Mouse (Mus musculus): Measurements from ENCODE around the gene Usp10.
A peak's percentile ranks its signal among the peaks of the same experiment; 100 is the strongest.

The Usp10 gene

DNA sequence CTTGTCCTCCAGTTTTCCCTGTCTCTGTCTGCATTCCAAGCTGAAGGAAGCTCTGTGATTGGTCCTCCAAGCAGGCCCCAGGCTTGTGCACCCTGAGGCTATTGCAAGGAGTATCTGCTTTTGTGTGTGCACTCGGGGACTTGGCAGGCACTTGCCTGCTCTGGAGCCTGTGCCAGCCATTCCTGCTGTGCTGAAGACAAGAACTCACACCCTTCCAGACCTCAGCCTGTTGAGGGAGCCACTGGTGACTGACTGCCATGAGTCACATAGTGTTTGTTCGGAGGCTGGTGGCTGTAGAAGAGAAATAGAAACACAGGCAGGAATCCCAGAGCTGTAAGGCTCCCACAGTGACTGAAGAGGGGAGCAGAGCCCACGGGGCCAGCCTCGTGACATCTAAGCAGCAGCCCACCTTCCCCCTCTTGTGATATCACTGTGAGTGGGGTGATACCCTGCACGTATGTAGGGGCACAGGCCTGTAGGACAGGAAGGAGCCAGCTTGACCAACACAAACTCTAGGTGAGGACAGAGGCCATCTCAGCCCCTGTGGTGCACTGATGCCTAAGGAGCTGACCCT is 50.5 kb downstream of the Usp10 start:
- no peak for DNase-seq (ENCODE audit: low spot score)

DNA sequence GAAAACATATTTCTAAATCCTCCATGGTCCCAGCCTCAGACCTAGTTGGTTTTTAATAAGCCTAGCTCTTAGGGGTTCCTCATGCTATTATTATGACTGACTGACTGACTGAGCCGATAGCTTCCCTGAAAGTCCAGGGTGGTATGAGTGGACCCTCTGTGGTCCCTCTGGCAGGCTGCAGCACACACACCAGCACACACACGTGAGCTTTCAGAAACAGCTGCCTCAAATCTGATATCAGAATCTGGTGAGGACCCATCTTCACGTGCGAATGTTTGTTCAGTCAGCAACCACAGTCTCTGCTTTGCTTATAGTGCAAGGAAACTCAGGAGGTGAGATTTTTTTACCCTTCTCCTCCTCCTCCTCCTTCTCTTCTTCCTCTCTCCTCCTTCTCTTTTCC is 54.7 kb downstream of the Usp10 start:
- no peak for DNase-seq (ENCODE audit: low spot score)

- DNase-seq (ENCODE audit: low spot score): no peak
Observed at GRCm38 (mm10) chr8:119967435-119967834, 57.3 kb downstream of the Usp10 start.

GRCm38 (mm10) chr8:119970169-119970568 is 60.0 kb downstream of the Usp10 start:
- no peak for DNase-seq (ENCODE audit: low spot score)

GRCm38 (mm10) chr8:119972558-119972957 is 62.4 kb downstream of the Usp10 start:
- no peak for DNase-seq (ENCODE audit: low spot score)

DNA sequence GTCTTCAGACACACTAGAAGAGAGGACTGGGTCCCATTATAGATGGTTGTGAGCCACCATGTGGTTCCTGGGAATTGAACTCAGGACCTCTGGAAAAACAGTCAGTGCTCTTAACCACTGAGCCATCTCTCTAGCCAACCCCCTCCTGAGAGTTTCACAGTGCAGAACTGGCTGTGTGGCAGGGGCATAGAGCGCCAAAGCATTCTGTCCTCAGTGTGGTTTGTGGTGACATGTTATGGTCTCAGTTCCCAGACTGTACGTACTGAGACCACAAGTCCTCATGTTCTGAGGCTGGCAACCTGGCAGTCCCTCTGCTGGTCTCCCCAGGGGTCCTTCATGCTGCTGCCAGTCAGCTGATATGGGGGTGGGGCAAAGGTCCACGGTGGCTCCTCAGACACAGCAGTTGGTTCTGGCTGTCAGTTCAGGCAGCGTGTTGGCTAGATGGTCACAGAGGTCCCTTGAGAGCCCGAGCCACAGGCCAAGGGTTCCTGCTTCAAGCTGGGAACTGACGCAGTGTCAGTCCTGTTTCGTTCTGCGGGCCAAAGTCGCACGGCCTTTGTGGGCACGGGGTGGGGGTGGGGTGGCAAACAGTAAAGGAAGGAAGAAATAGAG is 68.7 kb downstream of the Usp10 start:
- no peak for DNase-seq (ENCODE audit: low spot score)

GRCm38 (mm10) chr8:119981253-119981652 is 71.1 kb downstream of the Usp10 start:
- no peak for DNase-seq (ENCODE audit: low spot score)

DNA sequence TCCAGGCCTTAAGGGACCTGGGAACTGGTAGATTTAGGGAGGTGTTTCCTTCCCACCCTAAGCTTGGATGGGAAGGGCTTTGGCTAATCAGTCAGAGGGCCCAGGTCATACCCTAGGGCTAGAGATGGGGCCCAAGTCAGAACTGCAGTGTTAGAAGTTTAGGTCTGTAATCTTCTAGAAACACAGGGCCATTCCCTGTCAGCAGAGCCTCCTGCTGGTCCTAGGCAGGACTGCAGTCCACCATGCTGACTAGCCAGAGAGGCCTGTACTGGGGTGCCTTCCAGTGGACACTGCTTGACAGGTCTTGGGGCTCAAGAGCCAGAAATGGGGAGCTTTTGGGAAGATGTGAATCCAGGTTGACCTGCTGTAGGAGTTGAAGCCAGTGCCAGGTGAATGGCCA is 73.9 kb downstream of the Usp10 start:
- no peak for DNase-seq (ENCODE audit: low spot score)

DNA sequence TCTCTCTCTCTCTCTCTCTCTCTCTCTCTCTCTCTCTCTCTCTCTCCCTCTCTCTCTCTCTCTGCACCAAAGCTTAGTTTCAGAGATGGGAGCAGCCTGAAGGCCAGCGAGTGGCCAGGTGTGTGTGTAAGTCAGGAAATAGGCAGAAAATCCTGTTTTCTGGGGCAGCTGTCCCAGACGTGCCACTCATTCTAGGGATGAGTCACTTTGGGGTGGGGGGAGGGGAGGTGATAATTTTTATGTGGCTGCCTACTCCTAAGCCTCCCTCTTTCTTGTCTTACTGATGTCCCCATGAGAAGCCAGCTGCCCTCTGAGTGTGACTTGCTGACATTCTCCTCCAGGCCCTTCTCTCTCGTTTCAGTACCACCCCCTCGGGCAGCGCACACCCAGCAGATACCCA is 76.0 kb downstream of the Usp10 start:
- no peak for DNase-seq (ENCODE audit: low spot score)

GRCm38 (mm10) chr8:119988087-119988486 is 77.9 kb downstream of the Usp10 start:
- DNase-seq (ENCODE audit: low spot score): no peak

DNA sequence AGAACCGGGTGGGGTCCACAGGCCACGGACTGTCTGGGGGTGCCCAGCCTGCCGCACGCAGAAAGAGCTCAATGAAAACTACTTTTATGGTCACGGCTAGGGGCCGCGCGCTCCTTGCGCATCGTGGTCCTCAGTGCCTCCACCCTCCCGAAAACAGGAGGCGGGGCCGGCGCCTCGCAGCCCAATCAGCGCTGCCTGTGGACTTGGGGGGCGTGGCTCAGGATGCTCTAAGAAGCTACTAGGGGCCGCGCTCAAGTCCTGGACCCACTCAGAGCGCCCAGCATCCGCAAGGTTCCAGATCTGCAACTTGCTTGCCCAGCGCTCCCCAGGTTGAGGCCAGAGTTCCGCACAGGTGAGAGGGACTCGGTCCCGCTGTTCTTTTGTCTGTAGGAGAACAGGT is 82.1 kb downstream of the Usp10 start, which contains the start of gene Crispld2:
Gene Crispld2 (plus strand): TSS at position 190 of the 400 bp plus-strand sequence.
- DNase-seq (ENCODE audit: low spot score): peak; percentile 64

DNA sequence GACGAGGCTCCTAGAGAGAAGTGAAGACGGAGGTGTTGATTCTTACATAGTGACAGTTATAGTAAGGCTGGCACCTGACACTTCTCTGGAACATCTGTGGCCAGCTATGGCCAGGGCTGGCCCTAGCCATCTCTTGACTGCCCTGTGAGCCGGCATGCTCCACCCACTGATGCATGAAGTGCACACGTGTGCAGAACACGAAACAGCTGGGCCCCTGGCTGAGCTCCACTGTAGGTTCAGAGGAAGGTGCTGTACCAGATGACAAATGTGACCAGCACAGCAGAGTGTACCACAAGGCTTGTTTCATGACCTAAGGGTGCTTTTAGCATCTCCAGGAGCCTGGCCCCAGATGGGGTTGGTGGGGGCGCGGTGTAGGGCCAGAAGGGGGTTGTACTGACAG is 84.0 kb downstream of the Usp10 start:
- DNase-seq (ENCODE audit: low spot score): peak; percentile 7

GRCm38 (mm10) chr8:119994556-119994955 is 84.4 kb downstream of the Usp10 start:
- DNase-seq (ENCODE audit: low spot score): peak; percentile 42

- peak; percentile 16 for DNase-seq (ENCODE audit: low spot score)
Observed at GRCm38 (mm10) chr8:119997266-119997665, 87.1 kb downstream of the Usp10 start.

DNA sequence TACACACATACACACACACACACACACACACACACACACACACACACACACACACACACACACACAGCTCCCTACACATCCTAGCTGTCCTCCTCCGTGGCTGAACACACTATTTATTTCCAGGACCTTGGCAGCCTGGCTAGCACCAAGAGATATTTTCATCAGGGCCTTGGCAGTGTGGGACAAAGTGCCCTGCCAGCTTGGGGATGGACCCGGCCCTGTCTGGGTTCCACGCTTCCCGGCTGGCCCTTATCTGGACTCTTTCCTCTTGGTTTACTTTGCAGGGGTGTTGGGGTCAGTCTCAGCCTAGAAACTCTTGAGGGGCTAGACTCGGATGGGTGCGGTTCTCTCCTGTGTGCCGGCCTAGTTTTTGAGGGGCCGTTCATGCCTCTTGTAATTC is 90.3 kb downstream of the Usp10 start:
- DNase-seq (ENCODE audit: low spot score): no peak

DNA sequence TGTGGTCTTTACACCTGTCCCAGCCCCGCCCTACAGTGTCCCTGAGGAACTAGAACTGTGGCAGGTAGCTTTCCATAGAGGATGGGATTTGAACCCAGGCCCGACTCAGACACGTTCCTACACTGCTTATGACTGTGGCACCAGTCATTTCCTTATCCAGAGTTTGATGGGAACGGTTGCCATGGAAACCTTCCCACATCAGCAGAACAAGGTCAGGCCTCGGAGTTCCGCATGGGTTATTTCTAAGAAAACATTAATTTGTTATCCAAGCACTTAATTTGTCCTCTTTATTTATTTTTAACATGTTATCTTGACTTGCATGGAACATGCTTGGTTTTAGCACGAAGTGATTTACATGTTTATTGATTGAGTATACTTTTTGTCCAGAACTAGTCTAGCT is 91.6 kb downstream of the Usp10 start:
- DNase-seq (ENCODE audit: low spot score): peak; percentile 57

GRCm38 (mm10) chr8:120002348-120002747 is 92.2 kb downstream of the Usp10 start:
- DNase-seq (ENCODE audit: low spot score): no peak

DNA sequence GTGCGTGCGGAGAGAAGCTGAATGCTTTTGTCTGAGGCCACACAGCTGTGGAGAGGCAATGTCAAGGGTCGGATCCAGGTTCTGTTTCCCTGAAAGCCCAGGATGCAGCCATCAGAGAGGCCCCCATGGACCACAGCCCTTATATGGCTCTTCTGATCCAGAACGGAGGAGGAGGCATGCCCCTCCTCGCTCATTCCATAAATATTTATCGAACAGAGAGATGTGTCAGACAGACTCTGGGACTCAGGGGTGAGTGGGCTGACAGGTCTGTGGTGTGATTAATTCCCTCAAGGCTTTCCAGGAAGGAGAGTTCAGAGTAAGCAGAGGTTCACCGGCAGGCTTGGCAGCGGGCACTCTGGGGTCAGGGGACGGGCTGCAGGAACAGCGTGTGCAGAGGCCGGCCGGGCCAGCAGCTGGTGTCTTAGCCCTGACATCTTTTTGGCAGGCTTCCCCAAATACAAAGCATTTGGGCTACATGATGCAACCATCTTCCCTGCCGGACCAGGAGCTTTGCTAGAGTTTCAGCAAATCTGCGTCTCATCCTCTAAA is 94.1 kb downstream of the Usp10 start:
- DNase-seq (ENCODE audit: low spot score): peak; percentile 72

GRCm38 (mm10) chr8:120004705-120005381 is 94.7 kb downstream of the Usp10 start:
- no peak for DNase-seq (ENCODE audit: low spot score)

GRCm38 (mm10) chr8:120006645-120007160 is 96.5 kb downstream of the Usp10 start:
- no peak for DNase-seq (ENCODE audit: low spot score)

Measured in lung, postnatal 25 days (tissue).